Mouse (Mus musculus) macrophage (primary cell): ENCODE results near the gene Tas1r3. TPM values are rescaled to one million over a fixed set of nuclear protein-coding genes. Genes with fewer than 3 reads are reported as not detected.

Experiments used
- H3K27ac ChIP-seq: fragments of 350-480 bp; formaldehyde crosslinking; 2 replicates; pipeline ENCODE4 v1.9.0; 2021
- H3K36me3 ChIP-seq: fragments of 350-480 bp; formaldehyde crosslinking; 2 replicates; pipeline ENCODE4 v1.9.0; 2021; ENCODE audit errors: inconsistent target
- H3K4me3 ChIP-seq: fragments of 350-480 bp; formaldehyde crosslinking; 2 replicates; pipeline ENCODE4 v1.9.0; 2021; ENCODE audit errors: inconsistent target
- H3K79me2 ChIP-seq: fragments of 350-480 bp; formaldehyde crosslinking; 2 replicates; pipeline ENCODE4 v1.9.0; 2021; ENCODE audit errors: inconsistent target
- WGBS: methylation state at CpG from one replicate; pipeline ENCODE4 v1.1.7; 2026; ENCODE audit warnings: inconsistent platforms; ENCODE audit not compliant: missing documents; 5-methylcytosine and 5-hydroxymethylcytosine counted together
- polyA plus RNA-seq: library from polyadenylated mRNA; stranded (reverse); fragments of 250-400 nt; gene quantifications from 3 replicates; pipeline ENCODE4 v1.2.4, GENCODE M21; 2018; ENCODE audit warnings: inconsistent platforms

The Tas1r3 gene
- polyA plus RNA-seq, 1 experiment from 2014 or later, result 0.04 TPM

DNA sequence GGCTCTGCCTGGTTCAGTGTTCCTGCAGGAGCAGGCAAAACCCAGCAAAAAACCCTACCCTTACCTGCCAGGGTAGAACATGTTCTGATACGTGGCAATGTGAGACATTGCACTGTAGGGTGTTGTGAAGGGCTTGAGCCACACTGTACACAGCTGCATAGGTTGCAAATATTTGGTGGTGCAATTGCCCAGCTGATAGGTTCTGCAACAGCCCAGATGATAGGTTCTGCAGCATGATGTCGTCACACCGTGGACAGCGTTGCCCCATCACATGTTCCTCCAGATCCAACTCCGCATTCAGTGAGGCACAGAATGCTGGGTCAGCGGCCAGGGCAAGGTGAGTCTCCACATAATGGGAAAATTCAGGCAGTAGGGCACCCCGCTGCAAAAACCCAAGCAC, 1.4 kb downstream of the Tas1r3 start:
- Histone ChIP-seq H3K27ac (no peak overlapping the region), H3K79me2 (no peaks in the 10 kb centered on the region), H3K36me3 (peaks cover 15% of the 10 kb centered on the region), H3K4me3 (no peak overlapping the region)
- 71% methylated on average over 7 of the region's 7 CpGs for WGBS

DNA sequence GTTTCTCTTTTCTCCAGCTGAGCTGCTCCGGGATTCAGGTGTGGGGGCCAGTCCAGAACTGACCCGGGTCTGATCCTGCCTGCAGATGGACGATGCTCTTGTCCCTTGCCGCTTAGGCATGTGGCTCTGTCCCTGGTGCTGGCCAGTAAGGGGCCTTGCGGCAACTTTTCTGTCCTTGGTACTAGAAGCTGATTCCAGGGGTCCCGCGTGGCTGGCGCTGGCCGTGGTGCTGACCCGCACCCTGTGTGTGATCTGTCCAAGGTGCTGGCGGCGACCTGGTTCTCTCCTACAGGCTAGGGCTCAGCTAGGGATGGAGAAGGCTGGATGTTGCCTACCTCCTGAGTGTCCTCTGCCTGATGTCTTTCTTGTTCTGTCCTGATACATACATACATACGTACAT, 3.8 kb downstream of the Tas1r3 start:
- 71% methylated on average over 11 of the region's 13 CpGs for WGBS
- Histone ChIP-seq H3K27ac (no peak overlapping the region), H3K79me2 (no peaks in the 10 kb centered on the region), H3K36me3 (peaks cover 9% of the 10 kb centered on the region; the same call in 1 of the 2 replicates), H3K4me3 (no peak overlapping the region)

DNA sequence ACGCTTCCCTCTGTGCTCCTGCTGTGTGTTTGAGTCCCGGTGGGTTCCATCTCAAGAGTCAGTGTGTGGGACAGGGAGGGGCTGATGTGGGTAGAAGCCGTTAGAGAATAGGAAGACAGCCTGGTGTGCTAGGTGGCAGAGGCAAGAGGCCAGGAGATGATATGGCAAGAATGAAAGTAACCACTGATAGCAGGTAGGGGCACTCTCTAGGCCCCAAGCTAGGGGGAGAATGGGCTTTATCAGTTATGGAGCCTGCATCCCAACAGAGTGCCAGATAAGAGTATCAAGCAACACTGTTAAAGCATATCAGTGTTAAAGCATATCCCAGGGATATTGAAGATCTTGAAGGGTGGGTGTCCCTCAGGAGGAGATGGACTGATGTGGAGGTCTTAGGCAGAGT, 6.3 kb downstream of the Tas1r3 start:
- Histone ChIP-seq H3K27ac (no peak overlapping the region), H3K4me3 (no peak overlapping the region), H3K79me2 (peaks cover 6% of the 10 kb centered on the region; the same call in 1 of the 2 replicates), H3K36me3 (peaks cover 9% of the 10 kb centered on the region; the same call in 1 of the 2 replicates)
- 90% methylated on average over 3 of the region's 3 CpGs for WGBS

GRCm38 (mm10) chr4:155856071-155856470, 7.1 kb downstream of the Tas1r3 start:
- Histone ChIP-seq H3K27ac (no peak overlapping the region), H3K36me3 (peaks cover 9% of the 10 kb centered on the region; the same call in 1 of the 2 replicates), H3K79me2 (peaks cover 15% of the 10 kb centered on the region), H3K4me3 (no peak overlapping the region)
- WGBS, result 75% methylated on average over 11 of the region's 12 CpGs

DNA sequence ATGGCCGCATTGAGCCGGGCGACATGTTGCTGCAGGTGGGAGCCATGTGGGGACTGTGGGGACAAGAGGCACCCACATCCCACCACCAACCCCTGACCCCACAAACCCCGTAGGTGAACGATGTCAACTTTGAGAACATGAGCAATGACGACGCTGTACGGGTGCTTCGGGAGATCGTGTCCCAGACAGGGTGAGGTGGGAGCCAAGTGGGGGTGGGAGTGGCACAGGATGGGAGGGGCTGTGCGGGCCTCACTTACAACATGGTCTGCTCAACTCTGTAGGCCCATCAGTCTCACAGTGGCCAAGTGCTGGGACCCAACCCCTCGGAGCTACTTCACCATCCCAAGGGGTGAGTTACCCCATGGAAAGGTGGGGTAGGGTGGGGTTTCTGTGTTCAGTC, 8.2 kb downstream of the Tas1r3 start:
- no peak overlapping the region for H3K27ac ChIP-seq
- H3K4me3 ChIP-seq, result no peak overlapping the region
- H3K79me2 ChIP-seq, result peaks cover 25% of the 10 kb centered on the region
- WGBS, result 93% methylated on average over 12 of the region's 12 CpGs
- peaks cover 9% of the 10 kb centered on the region; the same call in 1 of the 2 replicates for H3K36me3 ChIP-seq

DNA sequence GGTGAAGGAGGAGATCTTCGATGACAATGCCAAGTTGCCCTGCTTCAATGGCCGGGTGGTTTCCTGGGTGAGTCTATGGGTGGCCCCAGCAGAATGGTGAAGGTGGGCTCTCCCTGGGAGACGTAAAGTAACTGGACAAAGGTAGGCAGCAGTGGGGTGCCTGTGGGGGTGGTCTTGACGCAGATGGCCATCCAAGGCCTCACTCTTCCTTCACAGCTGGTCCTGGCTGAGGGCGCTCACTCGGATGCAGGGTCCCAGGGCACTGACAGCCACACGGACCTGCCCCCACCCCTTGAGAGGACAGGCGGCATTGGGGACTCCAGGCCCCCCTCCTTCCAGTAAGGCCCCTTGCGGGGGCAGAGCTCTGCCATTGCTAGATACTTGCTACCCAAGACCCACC, 9.7 kb downstream of the Tas1r3 start:
- Histone ChIP-seq H3K79me2 (peaks cover 41% of the 10 kb centered on the region), H3K36me3 (peaks cover 9% of the 10 kb centered on the region; the same call in 1 of the 2 replicates), H3K27ac (no peak overlapping the region), H3K4me3 (no peak overlapping the region)
- 93% methylated on average over 9 of the region's 9 CpGs for WGBS

DNA sequence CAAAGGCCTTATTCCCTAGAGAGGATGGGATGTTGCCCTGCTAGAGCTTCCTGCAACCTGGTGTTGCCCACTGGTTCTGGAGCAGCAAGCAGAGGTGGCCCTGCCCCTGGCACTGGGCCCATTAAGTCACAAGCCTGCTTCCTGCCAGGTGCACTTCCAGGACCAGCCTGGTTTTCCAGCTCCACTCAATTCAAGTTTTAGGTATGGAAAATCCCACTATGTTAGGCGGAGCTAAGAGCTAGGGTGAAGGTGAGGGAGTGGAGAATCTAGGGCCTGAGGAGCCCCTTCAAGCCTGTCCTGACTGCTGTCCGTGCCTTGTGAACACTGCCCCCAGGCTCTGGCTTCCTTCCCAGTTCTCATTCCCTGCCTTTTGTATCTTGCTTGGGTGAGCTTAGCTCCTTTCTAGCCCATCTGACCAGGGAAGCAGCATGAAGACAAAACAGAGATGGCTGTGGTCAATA, 11.2 kb downstream of the Tas1r3 start:
- peaks cover 47% of the 10 kb centered on the region for H3K79me2 ChIP-seq
- no peak overlapping the region for H3K27ac ChIP-seq
- 95% methylated on average over 2 of the region's 2 CpGs for WGBS
- H3K4me3 ChIP-seq, result no peak overlapping the region
- peaks cover 9% of the 10 kb centered on the region; the same call in 1 of the 2 replicates for H3K36me3 ChIP-seq

- WGBS, result 83% methylated on average over 3 of the region's 3 CpGs
- peaks cover 9% of the 10 kb centered on the region; the same call in 1 of the 2 replicates for H3K36me3 ChIP-seq
- H3K27ac ChIP-seq, result no peak overlapping the region
- H3K79me2 ChIP-seq, result peaks cover 47% of the 10 kb centered on the region
- H3K4me3 ChIP-seq, result no peak overlapping the region
These were observed 11.8 kb downstream of the Tas1r3 start for GRCm38 (mm10) chr4:155851368-155851767.

DNA sequence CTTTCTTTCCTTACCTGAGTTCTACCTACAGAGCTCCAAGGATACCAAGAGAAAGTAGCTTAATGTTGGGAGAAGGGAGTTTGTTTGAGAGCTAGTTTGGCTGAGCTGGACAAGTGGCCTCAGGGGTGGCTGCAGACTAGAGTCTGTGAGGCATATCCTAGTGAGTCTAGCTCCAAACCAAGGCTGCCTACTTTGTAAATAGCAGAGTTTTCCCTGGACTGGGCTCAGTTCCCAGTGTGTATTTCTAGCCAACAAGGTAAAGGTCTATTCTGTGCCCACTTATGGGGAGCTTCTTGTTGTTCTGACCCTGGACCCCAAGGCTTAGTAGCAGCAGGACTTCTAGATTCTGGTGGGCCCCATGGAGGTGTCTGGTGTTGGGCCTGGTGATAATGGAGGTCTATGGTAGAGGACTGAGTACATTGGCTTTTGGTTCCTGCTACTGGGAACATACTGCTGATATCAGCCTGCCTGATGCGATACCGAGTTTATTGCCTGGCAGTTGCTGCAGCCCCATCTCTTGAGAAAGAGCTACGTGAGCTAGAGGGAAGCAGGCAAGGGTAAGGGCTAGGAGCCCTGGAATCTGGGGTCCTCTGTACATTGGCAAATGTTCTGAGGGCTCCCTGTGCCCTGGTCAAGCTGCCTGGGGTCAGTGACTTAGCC, 13.2 kb downstream of the Tas1r3 start:
- Histone ChIP-seq H3K79me2 (peaks cover 47% of the 10 kb centered on the region), H3K36me3 (no peaks in the 10 kb centered on the region; the same call in 1 of the 2 replicates), H3K27ac (no peak overlapping the region), H3K4me3 (no peak overlapping the region)
- 97% methylated on average over 3 of the region's 3 CpGs for WGBS

DNA sequence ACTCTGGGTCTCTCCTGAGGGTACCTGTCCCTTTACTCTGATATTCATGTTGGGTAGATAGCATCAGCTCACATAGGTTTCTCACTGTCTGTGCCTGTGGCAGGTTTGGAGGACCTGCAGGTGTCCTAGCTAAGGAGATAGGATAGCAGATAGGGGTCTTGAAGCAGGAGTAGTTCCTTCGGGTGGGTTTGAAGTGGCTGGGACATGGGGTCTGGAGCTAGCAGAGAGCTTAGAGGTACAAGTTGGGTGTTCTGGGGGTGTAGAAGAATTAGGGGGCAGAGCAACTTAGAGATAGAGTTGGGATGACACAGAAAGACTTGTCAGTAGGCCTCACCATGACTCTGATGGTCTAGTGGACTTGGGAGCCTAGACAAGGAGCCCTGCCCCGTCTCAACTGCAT, 13.8 kb downstream of the Tas1r3 start:
- WGBS, result 95% methylated on average over 2 of the region's 2 CpGs
- Histone ChIP-seq H3K36me3 (no peaks in the 10 kb centered on the region), H3K27ac (no peak overlapping the region), H3K4me3 (no peak overlapping the region), H3K79me2 (peaks cover 47% of the 10 kb centered on the region)

GRCm38 (mm10) chr4:155848434-155849095, 14.6 kb downstream of the Tas1r3 start:
- H3K27ac ChIP-seq, result no peak overlapping the region
- peak overlapping the region; percentile 42 for H3K4me3 ChIP-seq
- WGBS, result 87% methylated on average over 7 of the region's 7 CpGs
- no peaks in the 10 kb centered on the region for H3K36me3 ChIP-seq
- H3K79me2 ChIP-seq, result peaks cover 47% of the 10 kb centered on the region

DNA sequence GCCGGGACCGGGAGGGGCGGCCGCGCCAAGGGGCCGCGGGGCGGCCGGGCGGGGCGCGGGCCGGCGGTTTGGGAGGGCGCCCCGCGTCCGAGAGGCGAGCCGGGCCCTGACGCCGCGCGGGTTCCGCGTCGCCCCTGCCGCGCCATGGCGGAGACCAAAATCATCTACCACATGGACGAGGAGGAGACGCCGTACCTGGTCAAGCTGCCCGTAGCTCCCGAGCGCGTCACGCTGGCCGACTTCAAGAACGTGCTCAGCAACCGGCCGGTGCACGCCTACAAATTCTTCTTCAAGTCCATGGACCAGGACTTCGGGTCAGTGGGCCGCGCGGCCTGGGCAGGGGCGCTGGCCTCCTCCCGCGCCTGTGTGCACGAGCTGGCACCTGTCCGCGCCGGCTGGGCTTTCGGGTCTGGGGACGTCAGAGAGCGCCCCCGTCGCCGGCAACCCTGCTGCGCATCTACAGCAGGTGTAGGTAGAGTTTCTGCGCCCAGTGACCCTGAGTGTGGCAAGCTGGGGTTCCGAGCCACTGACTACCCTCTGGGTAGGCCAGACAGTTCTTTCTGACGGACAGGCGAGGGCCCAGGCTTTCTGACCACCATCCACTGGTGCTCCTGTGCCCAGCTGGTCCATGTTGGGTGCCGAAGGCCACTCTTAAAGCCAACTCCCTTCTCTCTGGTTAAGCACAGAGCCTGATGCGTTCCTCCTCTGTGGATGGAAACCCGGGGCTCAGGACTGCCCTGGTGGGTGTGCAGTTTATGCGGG, 15.4 kb downstream of the Tas1r3 start:
- Histone ChIP-seq H3K36me3 (no peaks in the 10 kb centered on the region), H3K79me2 (peaks cover 47% of the 10 kb centered on the region), H3K27ac (no peak overlapping the region), H3K4me3 (peak overlapping the region; percentile 42)
- 2% methylated on average over 63 of the region's 69 CpGs for WGBS

GRCm38 (mm10) chr4:155846871-155847578, 16.1 kb downstream of the Tas1r3 start, which contains the start of gene Dvl1:
Gene Dvl1 (plus strand): TSS chr4:155847402.
- 5% methylated on average over 47 of the region's 65 CpGs for WGBS
- Histone ChIP-seq H3K4me3 (peak within 1 kb of the TSS; percentile 49), H3K36me3 (no peaks in the 10 kb centered on the region), H3K79me2 (peaks cover 42% of the 10 kb centered on the region), H3K27ac (peak within 1 kb of the TSS; percentile 34)

DNA sequence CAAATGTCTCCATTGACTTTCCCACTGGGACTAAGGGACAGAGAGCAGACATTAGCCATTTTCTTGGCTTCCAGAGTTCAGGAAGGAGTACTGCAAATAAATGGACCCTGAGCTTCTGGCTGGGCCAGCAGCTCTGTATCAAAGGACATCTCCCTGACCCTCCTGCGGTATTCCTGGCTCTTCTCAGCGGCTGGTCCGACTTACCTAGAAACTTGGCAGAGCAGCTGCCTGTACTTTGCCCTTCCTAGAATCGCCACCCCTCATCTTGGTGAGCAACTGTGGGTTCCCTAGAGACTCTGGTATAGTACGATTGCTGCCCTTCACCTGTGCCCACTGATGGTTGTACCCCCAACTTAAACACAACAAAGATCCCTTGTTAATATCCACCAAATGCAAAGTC, 19.9 kb downstream of the Tas1r3 start:
- Histone ChIP-seq H3K79me2 (peaks cover 4% of the 10 kb centered on the region), H3K36me3 (no peaks in the 10 kb centered on the region), H3K27ac (no peak overlapping the region), H3K4me3 (no peak overlapping the region)
- 98% methylated on average over 5 of the region's 5 CpGs for WGBS
